Mouse (Mus musculus) spleen, adult 2 months (tissue): ENCODE measurements around the gene Paqr4.

ENCODE experiments used
- CTCF ChIP-seq: fragments of 200-500 bp; IDR thresholded peaks from 2 replicates; pipeline ENCODE4 v1.5.1; 2011; ENCODE audit warnings: mild to moderate bottlenecking, inconsistent platforms; ENCODE audit not compliant: insufficient read depth, insufficient read length, insufficient replicate concordance; ENCODE audit errors: extremely low read depth
- POLR2A ChIP-seq: fragments of 200-500 bp; IDR thresholded peaks from 2 replicates; pipeline ENCODE4 v1.6.1; 2011; ENCODE audit warnings: low read depth, low read length, inconsistent platforms

DNA sequence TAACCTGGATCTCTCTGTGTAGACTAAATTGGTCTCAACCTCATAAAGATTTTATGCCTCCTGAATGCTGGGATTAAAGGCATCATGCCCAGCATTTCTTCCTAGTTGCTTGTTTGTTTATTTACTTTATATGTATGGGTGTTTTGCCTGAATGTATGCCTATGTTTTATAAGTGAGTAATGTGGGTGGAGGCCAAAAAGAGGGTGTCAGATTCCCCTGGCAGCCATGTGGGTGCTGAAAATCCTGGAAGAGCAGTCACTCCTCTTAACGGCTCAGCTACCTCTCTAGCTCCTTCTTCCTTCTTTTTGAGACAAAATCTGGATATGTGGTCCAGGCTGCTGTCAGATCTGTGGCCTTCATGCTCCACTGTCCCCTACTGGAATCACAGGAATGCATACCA lies 10.2 kb downstream of the Paqr4 start:
- no peak for TF ChIP-seq POLR2A
- no peak for TF ChIP-seq CTCF
